Mouse (Mus musculus): Measurements from ENCODE around the gene Prkce.
A peak's percentile ranks its signal among the peaks of the same experiment; 100 is the strongest.

Gene Prkce

GRCm38 (mm10) chr17:86588704-86589449 is 421.3 kb downstream of the Prkce start:
- DNase-seq: no peak

GRCm38 (mm10) chr17:86589681-86590080 is 422.1 kb downstream of the Prkce start:
- DNase-seq: no peak

GRCm38 (mm10) chr17:86591241-86591640 is 423.7 kb downstream of the Prkce start:
- DNase-seq: no peak

- no peak for DNase-seq
Measured at GRCm38 (mm10) chr17:86592991-86593586, 425.5 kb downstream of the Prkce start.

- DNase-seq: no peak
Measured at GRCm38 (mm10) chr17:86595526-86595925, 427.9 kb downstream of the Prkce start.

- DNase-seq: peak; percentile 41 to 67
Measured at GRCm38 (mm10) chr17:86601116-86601515, 433.5 kb downstream of the Prkce start.

- DNase-seq: no peak
Measured at GRCm38 (mm10) chr17:86601901-86602300, 434.3 kb downstream of the Prkce start.

GRCm38 (mm10) chr17:86603848-86604444 is 436.4 kb downstream of the Prkce start:
- no peak for DNase-seq

- DNase-seq: peak; percentile 40 to 72
Measured at GRCm38 (mm10) chr17:86607981-86608380, 440.4 kb downstream of the Prkce start.

- DNase-seq: no peak
Measured at GRCm38 (mm10) chr17:86610271-86610969, 442.8 kb downstream of the Prkce start.

- DNase-seq: no peak
Measured at GRCm38 (mm10) chr17:86611772-86612171, 444.2 kb downstream of the Prkce start.

- no peak for DNase-seq
Measured at GRCm38 (mm10) chr17:86615592-86616291, 448.2 kb downstream of the Prkce start.

GRCm38 (mm10) chr17:86617570-86618237 is 450.1 kb downstream of the Prkce start:
- peak in 1 of 2 experiments; percentile 40 for DNase-seq

- DNase-seq: peak; percentile 52 to 55
Measured at GRCm38 (mm10) chr17:86618431-86618861, 450.9 kb downstream of the Prkce start.

- no peak for DNase-seq
Measured at GRCm38 (mm10) chr17:86622862-86623261, 455.3 kb downstream of the Prkce start.

GRCm38 (mm10) chr17:86626523-86626922 is 458.9 kb downstream of the Prkce start:
- DNase-seq: no peak

- peak; percentile 4 to 35 for DNase-seq
Measured at GRCm38 (mm10) chr17:86633131-86633530, 465.5 kb downstream of the Prkce start.

GRCm38 (mm10) chr17:86637311-86637710 is 469.7 kb downstream of the Prkce start:
- no peak for DNase-seq

GRCm38 (mm10) chr17:86639279-86639678 is 471.7 kb downstream of the Prkce start:
- no peak for DNase-seq

GRCm38 (mm10) chr17:86647226-86647625 is 479.6 kb downstream of the Prkce start:
- DNase-seq: no peak

- no peak for DNase-seq
Measured at GRCm38 (mm10) chr17:86648856-86649435, 481.4 kb downstream of the Prkce start.

- no peak for DNase-seq
Measured at GRCm38 (mm10) chr17:86650241-86650640, 482.7 kb downstream of the Prkce start.

Measured in kidney, adult 8-10 months (tissue).